Mouse (Mus musculus) thymus, postnatal 25 days (tissue): ENCODE measurements at regions not wholly inside any gene's neighbourhood (a gene's known extent, or its start where the extent isn't known, plus 50 kb on each side); places are given as distances from the start of the nearest gene placed in this dataset.
A peak's percentile ranks its signal among the peaks of the same experiment; 100 is the strongest.

Experiments used
- DNase-seq: peaks from one replicate; pipeline ENCODE4 v3.0.0; 2022

- DNase-seq = no peak
These were observed 70.0 kb downstream of the Mbip start for GRCm38 (mm10) chr12:56275556-56276242.

- no peak for DNase-seq
These were observed 80.6 kb downstream of the Mbip start for GRCm38 (mm10) chr12:56265049-56265448.

DNA sequence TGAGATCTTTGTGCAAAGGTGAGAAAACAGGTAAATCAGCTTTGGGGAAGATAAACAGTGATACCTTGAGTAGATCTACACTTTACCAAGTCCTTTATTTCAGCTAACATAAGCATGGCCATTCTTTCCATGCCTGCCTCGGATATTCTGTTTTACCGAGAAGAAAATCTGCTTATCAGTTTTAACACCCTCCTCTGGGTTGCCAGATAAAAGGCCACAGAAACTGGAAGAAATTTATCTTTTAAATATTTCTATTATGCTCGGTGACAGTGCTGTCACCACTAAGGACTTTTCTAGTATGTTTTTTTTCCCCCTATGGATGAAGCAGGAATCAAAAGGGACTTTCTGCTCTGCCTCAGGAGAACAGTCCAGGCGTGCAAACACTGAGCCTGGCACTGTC is 84.2 kb downstream of the Mbip start:
- no peak for DNase-seq

- no peak for DNase-seq
These were observed 87.2 kb downstream of the Mbip start for GRCm38 (mm10) chr12:56258401-56259050.

GRCm38 (mm10) chr12:56256243-56256881 is 89.3 kb downstream of the Mbip start:
- no peak for DNase-seq

DNA sequence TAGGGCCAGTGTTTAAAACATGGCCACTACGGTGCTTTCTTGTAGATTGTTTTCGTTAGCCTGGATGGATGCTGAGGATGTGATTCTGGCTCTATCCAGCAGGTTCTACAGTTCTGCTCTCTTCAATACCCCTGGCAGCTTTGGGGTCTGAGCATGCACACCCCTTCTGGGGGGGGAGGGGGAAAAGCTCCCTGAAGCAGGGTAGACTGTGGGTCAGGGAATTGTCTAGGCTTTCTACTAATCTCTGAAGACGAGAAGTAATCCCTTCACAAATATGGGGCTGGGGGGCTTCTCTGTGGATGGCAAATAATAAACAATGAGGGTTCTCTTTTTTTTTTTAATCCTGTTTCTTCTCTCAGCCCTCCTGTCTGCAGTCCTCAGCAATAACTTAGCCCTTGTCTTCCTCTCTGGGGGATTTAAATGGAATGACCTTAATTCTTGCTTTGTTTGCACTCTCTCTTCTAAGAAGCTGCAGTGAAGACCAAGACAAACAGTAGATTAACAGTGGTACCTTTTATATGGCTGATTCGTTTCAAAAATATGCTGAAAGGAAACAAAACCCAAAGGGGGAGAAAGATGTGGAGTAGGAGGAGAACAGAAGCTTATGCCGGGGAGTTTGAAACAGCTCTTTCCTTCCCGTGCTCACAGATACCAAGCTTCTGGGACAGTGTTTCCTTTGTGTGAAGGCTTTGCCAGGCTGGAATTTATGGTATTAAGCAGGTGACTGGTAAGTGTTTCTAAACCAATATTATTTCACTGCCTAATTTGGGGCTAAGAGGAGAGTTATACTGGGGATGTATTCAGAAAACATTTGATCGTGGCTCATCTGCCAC is 92.9 kb downstream of the Mbip start:
- no peak for DNase-seq

DNA sequence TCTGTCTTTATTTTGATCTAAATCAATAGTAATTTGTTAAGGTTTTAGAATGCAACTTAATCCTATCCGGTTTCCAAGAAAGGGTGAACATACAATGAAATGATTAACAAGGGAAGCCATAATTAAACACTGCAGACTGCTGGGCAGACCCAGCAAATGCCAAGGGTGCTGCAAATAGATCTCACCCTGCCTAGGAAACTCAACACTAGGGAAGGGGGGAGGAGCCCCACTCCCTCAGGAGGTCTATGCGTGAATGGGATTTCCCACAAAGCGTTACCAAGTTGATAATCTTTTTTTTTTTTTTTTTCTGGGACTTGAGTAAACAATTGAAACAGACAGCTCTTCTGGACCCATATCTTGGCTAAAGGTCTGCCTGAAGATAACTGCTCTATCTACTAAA is 95.4 kb downstream of the Mbip start:
- DNase-seq = no peak

DNA sequence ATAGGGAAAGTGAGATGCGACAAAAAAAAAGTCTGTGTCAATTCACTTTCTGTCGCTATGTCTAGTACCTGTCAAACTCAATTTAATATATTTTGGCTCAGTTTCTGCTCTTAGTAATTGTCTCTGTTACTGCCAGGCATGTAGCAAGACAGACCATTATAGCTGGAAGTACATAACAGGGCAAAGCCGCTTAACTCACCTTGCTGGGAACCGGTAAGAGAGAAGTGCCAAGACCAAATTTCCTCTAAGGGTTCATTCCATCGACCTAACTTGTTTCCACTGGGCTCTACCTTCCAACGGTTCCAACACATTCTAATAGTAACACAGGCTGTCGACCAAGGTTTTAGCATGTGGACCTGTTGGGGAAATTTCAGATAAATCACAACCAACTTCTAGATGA is 99.3 kb downstream of the Mbip start:
- DNase-seq = no peak

GRCm38 (mm10) chr12:56242803-56243202 is 102.9 kb downstream of the Mbip start:
- DNase-seq = no peak

- DNase-seq = peak; percentile 4
These were observed 104.0 kb downstream of the Mbip start for GRCm38 (mm10) chr12:56241735-56242134.

GRCm38 (mm10) chr12:56240206-56240605 is 105.5 kb downstream of the Mbip start:
- DNase-seq = no peak

DNA sequence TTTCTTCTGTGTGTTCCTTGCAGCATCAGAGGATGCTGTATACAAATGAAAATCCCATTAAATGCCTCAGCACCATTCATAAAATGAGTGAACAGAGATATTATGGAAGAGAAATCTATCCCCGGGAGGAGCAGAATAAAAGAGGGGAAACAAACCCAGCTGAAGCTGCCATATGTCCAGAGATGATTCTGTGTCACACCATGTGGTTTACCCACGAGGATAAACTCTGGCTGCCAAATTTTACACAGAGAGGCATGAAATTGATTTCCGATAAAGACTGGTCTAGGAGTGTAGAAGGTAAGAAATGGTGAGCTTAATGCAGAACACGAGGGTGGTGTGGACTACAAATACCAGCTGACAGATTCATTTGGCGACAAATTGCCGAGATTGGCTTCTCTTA is 111.1 kb downstream of the Mbip start:
- DNase-seq = no peak

GRCm38 (mm10) chr12:56233209-56233608 is 112.5 kb downstream of the Mbip start:
- DNase-seq = no peak

- no peak for DNase-seq
These were observed 121.4 kb downstream of the Mbip start for GRCm38 (mm10) chr12:56224142-56224895.

DNA sequence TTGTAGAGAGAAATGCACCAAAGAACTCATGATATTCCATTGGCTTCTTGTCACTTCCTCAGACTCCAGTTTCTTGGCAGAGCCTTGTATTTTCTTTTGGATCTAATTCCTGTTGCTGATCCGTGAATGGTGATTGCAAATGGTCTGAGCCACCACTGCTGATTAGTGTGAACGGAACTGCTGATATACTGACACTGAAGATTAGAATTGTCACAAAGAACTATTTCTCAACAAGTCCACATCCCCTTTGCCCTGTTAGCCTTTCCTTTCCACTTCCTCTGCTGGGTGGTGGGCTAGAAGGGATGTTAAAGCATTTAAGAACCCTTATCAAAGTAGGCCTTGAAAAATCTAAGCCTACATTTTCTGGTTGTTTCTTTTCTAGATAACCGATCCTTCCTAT is 152.2 kb downstream of the Mbip start:
- DNase-seq = no peak

- DNase-seq = no peak
These were observed 156.1 kb downstream of the Mbip start for GRCm38 (mm10) chr12:56189562-56189961.

DNA sequence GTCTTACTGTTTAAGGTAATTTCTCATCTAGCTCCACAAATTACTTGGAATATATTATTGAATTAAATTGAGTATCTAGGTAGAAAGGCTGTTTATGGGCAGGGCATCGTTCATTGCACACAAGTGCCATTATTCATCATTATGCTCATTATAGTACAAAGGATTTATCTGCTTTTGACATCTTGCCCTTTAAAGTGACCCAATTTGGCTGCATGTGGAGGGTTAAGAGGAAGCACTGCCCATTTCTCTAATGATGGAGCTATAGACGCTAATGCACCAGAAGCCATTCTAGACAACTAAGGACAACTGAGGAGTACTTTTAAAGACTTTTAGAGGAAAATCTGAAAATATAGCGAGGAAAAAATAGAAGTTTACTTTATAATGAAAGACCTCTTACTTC is 185.0 kb downstream of the Mbip start:
- DNase-seq = no peak

GRCm38 (mm10) chr12:56144359-56144758 is 201.3 kb downstream of the Mbip start:
- no peak for DNase-seq

DNA sequence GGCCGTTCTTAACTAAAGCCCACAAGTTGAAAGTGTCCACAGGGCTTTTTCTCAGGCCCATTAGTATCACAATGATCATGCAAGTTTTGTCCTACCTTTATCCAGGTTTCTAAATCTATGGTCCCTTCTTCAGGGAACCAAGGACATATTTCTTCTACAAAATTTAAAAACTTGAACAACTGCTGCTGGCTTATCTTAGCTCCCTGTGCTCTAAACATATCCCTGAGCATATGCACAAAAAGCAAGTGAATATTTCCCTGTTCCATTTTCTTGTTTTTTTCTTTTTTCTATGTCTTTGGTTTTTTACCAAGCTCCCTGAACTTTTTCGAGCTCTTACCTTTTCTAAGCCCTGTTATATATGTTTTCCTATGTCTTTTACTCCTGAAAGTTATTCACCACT is 201.9 kb downstream of the Mbip start:
- DNase-seq = no peak

DNA sequence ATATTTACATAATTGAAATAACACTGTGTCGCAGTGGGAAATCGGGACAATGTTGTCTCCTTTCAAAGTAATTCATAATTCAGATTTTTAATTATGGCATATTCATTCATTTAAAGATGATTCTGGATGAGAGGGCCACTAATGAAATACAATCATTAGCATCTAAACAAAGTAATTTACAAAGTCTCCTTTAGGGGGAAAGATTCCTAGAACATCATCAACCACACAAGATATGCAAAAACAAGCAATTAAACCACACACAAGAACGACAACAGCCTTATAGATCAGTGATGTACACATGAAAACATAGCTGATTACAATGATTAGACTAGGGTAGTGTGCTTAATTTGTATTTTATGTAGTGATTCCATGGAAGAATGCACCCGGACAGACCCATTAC is 231.2 kb downstream of the Mbip start:
- DNase-seq = no peak

- DNase-seq = no peak
These were observed 245.3 kb downstream of the Brms1l start for GRCm38 (mm10) chr12:56081406-56081805.

GRCm38 (mm10) chr12:56064183-56064582 is 228.1 kb downstream of the Brms1l start:
- no peak for DNase-seq

DNA sequence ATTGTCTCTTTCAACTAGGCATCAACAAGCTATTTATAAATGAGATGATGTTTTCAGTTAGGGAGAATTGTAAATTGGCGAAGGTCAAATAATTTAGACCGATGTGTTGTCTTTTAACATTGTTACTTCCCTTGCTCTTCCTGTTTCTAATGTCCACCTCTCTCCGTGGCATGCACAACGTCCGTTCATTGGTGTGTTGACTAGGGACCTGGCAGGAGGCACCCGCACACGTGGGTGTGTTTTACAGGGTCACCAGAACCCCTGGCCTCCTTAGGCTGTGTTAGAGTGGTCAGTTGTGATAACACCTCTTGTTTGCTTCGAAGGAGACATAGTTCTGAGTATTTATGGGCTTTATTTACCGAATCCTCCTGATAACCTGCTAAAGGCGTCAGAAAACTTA is 222.8 kb downstream of the Brms1l start:
- no peak for DNase-seq
